Mouse (Mus musculus): ENCODE measurements around the gene Rsf1.

DNA sequence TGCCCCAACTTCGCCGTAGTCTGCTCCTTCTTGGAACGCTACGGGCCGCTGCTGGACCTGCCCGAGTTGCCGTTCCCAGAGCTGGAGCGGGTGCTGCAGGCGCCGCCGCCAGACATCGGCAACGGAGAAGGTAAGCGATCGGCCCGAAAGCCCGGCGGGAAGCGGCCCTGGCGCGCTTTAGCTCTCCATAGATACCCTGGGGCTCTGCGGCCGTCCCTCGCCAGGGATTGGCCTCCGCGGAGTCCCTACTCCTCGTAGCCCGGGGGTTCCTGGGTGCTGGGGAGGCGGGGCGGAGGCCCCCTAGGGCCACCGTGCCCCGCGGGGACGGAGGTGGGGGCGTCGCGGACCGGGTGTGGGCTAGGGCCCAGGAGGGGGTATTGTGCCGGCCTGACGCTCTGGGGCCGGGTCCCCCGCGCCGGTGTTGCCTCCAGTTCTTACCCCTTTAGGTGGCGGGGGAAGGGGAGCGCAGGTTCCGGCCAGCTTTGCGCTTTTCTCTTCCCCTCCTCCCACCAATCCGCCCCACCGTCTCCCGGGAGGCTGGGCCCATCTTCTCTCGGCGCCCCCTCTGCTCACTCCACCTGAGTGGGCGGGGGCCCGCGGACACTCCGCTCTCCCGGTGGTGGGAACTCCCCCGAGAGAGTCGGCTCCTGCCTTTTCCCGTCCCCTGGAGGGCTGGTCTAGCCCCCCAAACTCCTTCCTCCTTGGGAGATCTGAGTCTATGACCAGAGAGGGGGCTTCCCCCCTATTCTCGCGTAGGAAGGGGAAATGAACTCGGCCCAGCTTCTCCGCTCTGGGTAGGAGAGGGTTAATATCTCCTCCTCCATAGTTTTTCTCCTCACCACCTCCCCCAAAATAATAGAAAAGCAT lies 520 bp downstream of the Rsf1 start:
- no peak for TF ChIP-seq EP300 (IDR thresholded peaks at IDR 0.05; ENCODE audit: low read length)
- no peak for TF ChIP-seq POLR2A (IDR thresholded peaks at IDR 0.05; ENCODE audit: low read depth, low read length)
